Mouse (Mus musculus) cerebellum, adult 2 months (tissue): ENCODE results near the gene Ecpas. TPM values are rescaled to one million over a fixed set of nuclear protein-coding genes. Genes with fewer than 3 reads are reported as not detected.

ENCODE experiments used
- DNase-seq, 2 experiments: peaks; one replicate each; pipeline ENCODE4 v3.0.0; 2021
- H3K27ac ChIP-seq: fragments of 200-500 bp; 2 replicates; pipeline ENCODE4 v1.5.1; 2012; ENCODE audit warnings: low read length, control low read depth, inconsistent platforms; ENCODE audit not compliant: insufficient read depth
- H3K27me3 ChIP-seq: fragments of 200-500 bp; 2 replicates; pipeline ENCODE4 v1.6.1; 2012; ENCODE audit warnings: inconsistent platforms, mild to moderate bottlenecking, low read length, moderate library complexity; ENCODE audit not compliant: control insufficient read depth, insufficient read depth
- H3K4me1 ChIP-seq: fragments of 200-500 bp; 2 replicates; pipeline ENCODE4 v1.6.1; 2011; ENCODE audit warnings: low read length; ENCODE audit not compliant: control insufficient read depth, insufficient read depth
- H3K4me3 ChIP-seq: fragments of 200-500 bp; replicated peaks from 2 replicates; pipeline ENCODE3; 2011; ENCODE audit warnings: mild to moderate bottlenecking, low read depth, low read length, control low read depth; ENCODE audit not compliant: insufficient read depth
- CTCF ChIP-seq: fragments of 200-500 bp; IDR thresholded peaks from 2 replicates; pipeline ENCODE4 v1.5.1; 2011; ENCODE audit warnings: low read depth, mild to moderate bottlenecking, control low read depth, low read length, moderate library complexity, borderline replicate concordance; ENCODE audit not compliant: insufficient read depth
- POLR2A ChIP-seq: fragments of 200-500 bp; IDR thresholded peaks from 2 replicates; pipeline ENCODE4 v1.6.1; 2011; ENCODE audit warnings: low read length, control low read depth, borderline replicate concordance; ENCODE audit not compliant: insufficient read depth
- WGBS: fragments of 180-500 bp; shearing (Covaris S2); methylation state at CpG from one replicate; pipeline ENCODE4 v1.1.7; 2018; 5-methylcytosine and 5-hydroxymethylcytosine counted together
- polyA plus RNA-seq: library from polyadenylated mRNA; depleted of rRNA; stranded (reverse); fragments of >200 nt; gene quantifications from 2 replicates; pipeline ENCODE4 v1.2.3, GENCODE M21; 2012; rRNA removed

The Ecpas gene
- 41.3 and 41.8 TPM in 2 replicates for polyA plus RNA-seq

DNA sequence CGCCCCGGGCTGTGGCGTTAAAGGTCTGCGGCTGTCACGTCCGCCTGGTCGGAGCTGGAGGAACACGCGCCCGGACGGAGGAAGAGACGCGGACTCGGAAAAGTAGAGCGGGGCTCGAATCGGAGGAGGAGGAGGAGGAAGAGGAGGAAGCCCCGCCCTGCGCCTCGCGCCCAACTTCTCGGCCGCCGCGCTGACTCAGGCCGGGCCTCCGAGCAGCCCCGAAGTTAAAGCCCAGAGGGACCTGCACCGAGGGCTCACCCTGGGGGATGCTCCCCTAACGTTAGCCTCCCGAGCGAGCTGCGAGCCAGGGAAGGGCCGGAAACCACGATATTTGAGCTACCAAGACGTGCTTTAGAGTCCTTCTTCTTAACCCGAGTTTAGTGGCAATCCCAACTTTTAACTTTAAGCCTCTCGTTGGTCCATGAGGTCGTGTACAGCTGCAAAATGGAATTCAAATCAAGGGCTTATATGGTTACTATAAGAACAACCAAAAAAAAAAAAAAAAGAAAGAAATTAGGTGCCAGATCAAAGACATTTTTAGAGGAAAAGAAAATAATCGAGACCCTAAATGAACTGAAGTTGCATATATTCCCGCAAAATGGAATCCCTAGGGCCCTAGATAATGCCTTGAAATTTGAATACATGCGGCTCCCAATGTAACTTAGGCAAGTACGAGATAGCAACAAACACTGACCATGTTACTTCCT lies at the start of gene Ecpas:
Ecpas (minus strand) TSS at position 121 of the 707 bp plus-strand sequence.
- peak within 1 kb of the TSS; percentile 95 for H3K27ac ChIP-seq
- peaks cover 5% of the 10 kb centered on the region; the same call in 1 of the 2 replicates for H3K4me1 ChIP-seq
- no peak for TF ChIP-seq POLR2A
- TF ChIP-seq CTCF, result no peak
- H3K27me3 ChIP-seq, result no peaks in the 10 kb centered on the region
- WGBS, result 2% methylated on average over 43 of the region's 43 CpGs
- H3K4me3 ChIP-seq, result peak within 1 kb of the TSS; percentile 92
- DNase-seq, result peak; percentile 82 to 84

GRCm38 (mm10) chr4:58961719-58962118 lies 49.2 kb upstream of the Ecpas start:
- WGBS, result 94% methylated on average over 15 of the region's 15 CpGs

GRCm38 (mm10) chr4:58952630-58953029 lies 40.1 kb upstream of the Ecpas start:
- Histone ChIP-seq H3K27ac (no peak overlapping the region), H3K4me3 (no peak overlapping the region), H3K4me1 (no peaks in the 10 kb centered on the region), H3K27me3 (no peaks in the 10 kb centered on the region)
- DNase-seq, result no peak
- TF ChIP-seq POLR2A (no peak), CTCF (no peak)
- WGBS, result 92% methylated on average over 11 of the region's 11 CpGs

More at GRCm38 (mm10) chr4:58961719-58962118, 49.2 kb upstream of the Ecpas start:
- no peak overlapping the region for H3K4me3 ChIP-seq
- H3K27ac ChIP-seq, result no peak overlapping the region
- DNase-seq, result no peak
- H3K27me3 ChIP-seq, result no peaks in the 10 kb centered on the region
- no peaks in the 10 kb centered on the region for H3K4me1 ChIP-seq
- no peak for TF ChIP-seq CTCF
- no peak for TF ChIP-seq POLR2A

- Histone ChIP-seq H3K4me1 (no peaks in the 10 kb centered on the region), H3K27ac (no peak overlapping the region), H3K27me3 (no peaks in the 10 kb centered on the region), H3K4me3 (no peak overlapping the region)
- DNase-seq, result no peak
- TF ChIP-seq POLR2A, result no peak
- no peak for TF ChIP-seq CTCF
- WGBS, result 81% methylated on average over 4 of the region's 4 CpGs
Observed at GRCm38 (mm10) chr4:58948391-58948790, 35.8 kb upstream of the Ecpas start.

GRCm38 (mm10) chr4:58944695-58945094 lies 32.1 kb upstream of the Ecpas start:
- Histone ChIP-seq H3K4me3 (peak overlapping the region; percentile 21), H3K27me3 (no peaks in the 10 kb centered on the region), H3K27ac (no peak overlapping the region), H3K4me1 (peaks cover 5% of the 10 kb centered on the region; the same call in 1 of the 2 replicates)
- WGBS, result 77% methylated on average over 5 of the region's 5 CpGs
- no peak for TF ChIP-seq CTCF
- TF ChIP-seq POLR2A, result no peak
- DNase-seq, result no peak

- peaks cover 5% of the 10 kb centered on the region; the same call in 1 of the 2 replicates for H3K4me1 ChIP-seq
- H3K27me3 ChIP-seq, result no peaks in the 10 kb centered on the region
- no peak for DNase-seq
- peak overlapping the region; percentile 92 for H3K4me3 ChIP-seq
- no peak for TF ChIP-seq POLR2A
- TF ChIP-seq CTCF, result no peak
- WGBS, result 21% methylated on average over 6 of the region's 6 CpGs
- H3K27ac ChIP-seq, result no peak overlapping the region
Observed at GRCm38 (mm10) chr4:58944206-58944553, 31.6 kb upstream of the Ecpas start.

GRCm38 (mm10) chr4:58943420-58944205 lies 31.1 kb upstream of the Ecpas start, which contains the start of gene Zkscan16:
Gene Zkscan16 (plus strand): TSS chr4:58943628.
- TF ChIP-seq CTCF (no peak), POLR2A (peak; percentile 40; the same call in 1 of the 2 replicates)
- WGBS, result under 1% methylated on average over 50 of the region's 50 CpGs
- Histone ChIP-seq H3K4me1 (peaks cover 5% of the 10 kb centered on the region; the same call in 1 of the 2 replicates), H3K27ac (no peak within 1 kb of the TSS; the same call in 1 of the 2 replicates), H3K27me3 (no peaks in the 10 kb centered on the region), H3K4me3 (peak within 1 kb of the TSS; percentile 92)
- DNase-seq, result peak; percentile 87 to 91
